Mouse (Mus musculus) olfactory bulb, adult 2 months (tissue): ENCODE measurements around the gene Crebl2. TPM values are rescaled to one million over a fixed set of nuclear protein-coding genes. Genes with fewer than 3 reads are reported as not detected.

Experiments
- H3K27ac ChIP-seq: fragments of 200-500 bp; 2 replicates; pipeline ENCODE4 v1.5.1; 2012; ENCODE audit warnings: low read depth, low read length; ENCODE audit not compliant: insufficient read depth
- H3K4me1 ChIP-seq: fragments of 200-500 bp; 2 replicates; pipeline ENCODE4 v1.6.1; 2012; ENCODE audit warnings: low read length; ENCODE audit not compliant: control insufficient read depth, insufficient read depth
- H3K4me3 ChIP-seq: fragments of 200-500 bp; 2 replicates; pipeline ENCODE4 v1.5.1; 2012; ENCODE audit warnings: mild to moderate bottlenecking, low read depth, low read length, moderate library complexity; ENCODE audit not compliant: insufficient read depth
- CTCF ChIP-seq: fragments of 200-500 bp; IDR thresholded peaks from 2 replicates; pipeline ENCODE4 v1.5.1; 2012; ENCODE audit warnings: low read depth, mild to moderate bottlenecking, low read length, moderate library complexity; ENCODE audit not compliant: insufficient read depth
- POLR2A ChIP-seq: fragments of 200-500 bp; IDR thresholded peaks from 2 replicates; pipeline ENCODE4 v1.6.1; 2012; ENCODE audit warnings: mild to moderate bottlenecking, low read depth, low read length, moderate library complexity; ENCODE audit not compliant: insufficient read depth
- WGBS: fragments of 180-500 bp; shearing (Covaris S2); methylation state at CpG from one replicate; pipeline ENCODE4 v1.1.7; 2018; 5-methylcytosine and 5-hydroxymethylcytosine counted together
- polyA plus RNA-seq: library from polyadenylated mRNA; stranded (reverse); fragments of >200 nt; gene quantifications from 2 replicates; pipeline ENCODE4 v1.2.4, GENCODE M21; 2012; ENCODE audit warnings: low replicate concordance; ENCODE audit not compliant: missing spikeins, insufficient read depth, insufficient read length

The Crebl2 gene
- polyA plus RNA-seq, 1 experiment: not detected

DNA sequence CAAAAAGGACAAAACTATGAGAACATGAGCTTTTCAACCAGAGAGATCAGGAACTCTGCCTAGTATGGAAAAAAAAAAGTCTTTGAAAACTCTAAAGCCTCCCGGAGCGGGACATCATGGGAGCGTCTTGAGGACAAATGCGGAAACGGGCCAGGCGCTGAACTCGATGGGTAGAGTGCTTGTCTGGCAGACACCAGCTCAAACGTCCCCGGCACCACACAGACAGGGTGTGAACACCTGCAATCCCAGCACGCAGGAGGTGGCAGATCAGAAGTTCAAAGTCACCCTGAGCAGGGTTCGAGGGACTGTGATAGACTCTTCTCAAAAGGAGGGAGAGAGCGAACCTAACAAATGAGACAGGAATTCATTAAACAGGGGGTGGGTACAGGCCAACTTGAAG, 31.4 kb downstream of the Crebl2 start:
- Histone ChIP-seq H3K27ac (no peak overlapping the region), H3K4me1 (peaks cover 6% of the 10 kb centered on the region), H3K4me3 (no peak overlapping the region)
- no peak for TF ChIP-seq CTCF
- no peak for TF ChIP-seq POLR2A
- WGBS: 90% methylated on average over 12 of the region's 12 CpGs

DNA sequence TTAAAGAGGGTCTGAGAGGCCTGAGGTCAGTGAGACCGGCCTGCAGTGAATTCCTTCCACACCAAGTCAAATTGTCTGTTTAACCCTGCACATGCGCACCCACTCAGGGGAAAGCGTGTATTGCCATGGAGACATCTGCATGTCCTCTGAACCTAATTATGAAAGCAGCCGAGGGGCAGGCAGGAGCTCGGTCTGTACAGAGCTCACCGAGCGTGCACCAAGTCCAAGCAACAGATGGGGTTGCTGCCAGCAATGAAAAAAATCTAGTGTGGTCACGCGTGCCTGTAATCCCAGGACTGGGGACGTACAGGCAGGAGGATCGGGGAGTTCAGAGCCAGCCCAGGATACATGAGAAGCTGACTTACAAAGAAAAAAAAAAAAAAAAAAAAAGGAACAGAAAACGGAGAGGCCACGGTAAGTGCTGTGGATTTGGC, 32.7 kb downstream of the Crebl2 start:
- 10% methylated on average over 13 of the region's 13 CpGs for WGBS
- no peak for TF ChIP-seq CTCF
- no peak for TF ChIP-seq POLR2A
- peak overlapping the region; percentile 55; the same call in 1 of the 2 replicates for H3K27ac ChIP-seq
- H3K4me1 ChIP-seq: peaks cover 6% of the 10 kb centered on the region
- peak overlapping the region; percentile 23 for H3K4me3 ChIP-seq

DNA sequence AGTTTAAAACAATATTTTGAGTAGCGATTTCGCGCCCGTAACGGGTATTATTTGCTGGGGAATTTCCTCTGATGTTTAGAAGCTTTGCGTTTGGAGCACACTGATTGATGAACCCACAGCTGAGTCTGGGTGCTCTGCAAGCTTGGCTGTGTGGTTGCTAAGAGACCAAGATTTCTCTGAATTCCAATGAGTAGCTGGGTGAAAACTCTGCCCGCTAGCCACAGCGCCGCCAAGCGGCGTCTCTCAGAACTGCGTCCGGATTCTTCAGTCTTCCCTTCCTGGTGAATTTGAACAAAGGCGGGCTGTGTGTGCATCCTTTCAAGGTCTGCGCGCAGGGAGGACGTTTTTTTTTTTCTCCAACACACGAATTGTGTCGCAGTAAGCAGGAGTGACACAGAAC, 33.2 kb downstream of the Crebl2 start:
- Histone ChIP-seq H3K27ac (no peak overlapping the region), H3K4me3 (no peak overlapping the region), H3K4me1 (peaks cover 6% of the 10 kb centered on the region)
- TF ChIP-seq CTCF (peak; percentile 94), POLR2A (no peak)
- WGBS: under 1% methylated on average over 19 of the region's 19 CpGs

DNA sequence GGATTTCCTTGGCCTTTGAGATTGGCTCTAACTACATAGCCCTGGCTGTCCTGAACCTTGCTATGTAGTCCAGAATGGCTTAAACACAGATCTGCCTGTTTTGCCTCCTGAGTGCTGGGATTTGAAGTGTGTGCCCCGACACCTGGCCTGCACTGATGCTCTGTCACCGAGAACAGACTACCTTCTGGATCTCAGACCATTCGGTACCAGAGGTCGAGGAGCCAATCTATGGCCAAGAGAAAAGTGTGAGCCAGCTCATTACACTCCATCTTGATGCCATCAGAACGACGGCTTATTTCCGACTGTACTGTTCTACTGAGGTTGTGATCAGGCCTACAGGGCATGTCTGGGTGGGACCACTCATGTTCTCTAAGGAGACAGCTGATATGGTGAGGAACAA, 36.2 kb downstream of the Crebl2 start:
- 94% methylated on average over 7 of the region's 7 CpGs for WGBS
- Histone ChIP-seq H3K4me3 (no peak overlapping the region), H3K27ac (no peak overlapping the region), H3K4me1 (peaks cover 6% of the 10 kb centered on the region)
- TF ChIP-seq CTCF: no peak
- no peak for TF ChIP-seq POLR2A

DNA sequence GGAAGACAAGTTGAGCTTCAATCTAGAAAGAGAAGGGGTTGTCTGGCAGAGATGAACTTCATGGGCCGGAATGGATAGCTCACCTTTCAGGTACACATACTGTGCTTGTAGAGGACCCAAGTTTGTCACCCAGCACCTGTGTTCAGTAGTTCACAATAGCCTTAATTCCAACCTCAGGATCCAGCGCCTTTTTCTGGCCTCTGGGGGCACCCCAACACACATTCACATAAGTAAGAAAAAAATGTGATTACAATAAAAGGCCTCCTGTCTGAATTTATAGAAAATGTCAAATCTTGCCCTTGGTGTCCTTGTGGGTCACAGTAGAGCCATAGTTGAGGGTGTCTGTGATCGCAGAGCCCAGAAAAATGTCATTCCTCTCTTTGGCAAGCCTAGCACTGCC, 37.4 kb downstream of the Crebl2 start:
- H3K4me3 ChIP-seq: no peak overlapping the region
- 86% methylated on average over 3 of the region's 3 CpGs for WGBS
- H3K4me1 ChIP-seq: peaks cover 4% of the 10 kb centered on the region
- H3K27ac ChIP-seq: no peak overlapping the region
- TF ChIP-seq CTCF (no peak), POLR2A (no peak)

DNA sequence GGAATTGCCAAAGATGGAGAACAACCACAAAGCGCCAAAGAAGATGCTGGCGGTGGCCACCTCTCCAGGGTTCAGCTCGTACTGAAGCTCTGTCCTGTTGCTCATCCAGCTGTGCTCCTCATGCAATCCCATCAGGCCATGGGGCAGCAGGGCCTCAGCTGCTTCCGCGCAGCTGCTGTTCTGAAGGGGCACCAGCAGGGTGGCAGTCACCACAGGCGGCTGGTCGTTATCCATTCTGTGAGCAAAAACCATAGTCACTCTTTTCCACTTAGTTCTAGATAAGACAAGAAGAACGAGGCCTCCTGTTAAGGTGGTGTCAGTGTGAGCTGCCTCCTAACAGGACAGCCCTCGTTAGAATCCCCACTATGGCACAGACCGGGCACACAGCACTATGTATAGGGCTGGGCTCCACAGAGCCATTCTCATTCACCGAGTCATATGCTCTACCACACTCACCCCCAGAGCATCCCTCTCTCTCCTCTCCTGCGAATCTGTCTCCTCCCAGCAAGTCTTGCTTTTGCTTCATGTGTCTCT, 40.3 kb downstream of the Crebl2 start:
- WGBS: 77% methylated on average over 12 of the region's 12 CpGs
- TF ChIP-seq CTCF: no peak
- no peak for TF ChIP-seq POLR2A
- no peak overlapping the region for H3K4me3 ChIP-seq
- H3K4me1 ChIP-seq: no peaks in the 10 kb centered on the region
- no peak overlapping the region for H3K27ac ChIP-seq

DNA sequence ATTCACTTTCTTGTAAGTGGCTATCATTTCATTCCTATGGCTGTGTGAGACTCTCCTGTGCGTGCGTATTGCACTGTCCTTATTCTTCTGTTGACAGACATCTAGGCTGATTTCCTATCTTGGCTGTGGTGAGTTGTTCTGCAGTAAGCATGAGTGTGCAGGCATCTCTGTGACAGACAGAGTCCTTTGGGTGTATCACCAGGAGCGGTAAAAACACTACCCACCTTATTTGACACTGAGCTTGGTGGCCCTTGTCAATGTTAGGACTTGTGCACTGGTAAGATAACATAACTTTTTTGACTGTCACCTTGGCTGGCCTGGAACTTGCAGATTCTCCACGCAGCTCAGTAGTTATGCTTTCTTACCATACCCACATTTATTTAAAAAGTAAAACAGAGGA, 40.9 kb downstream of the Crebl2 start:
- H3K4me3 ChIP-seq: no peak overlapping the region
- no peak for TF ChIP-seq CTCF
- no peak for TF ChIP-seq POLR2A
- 91% methylated on average over 4 of the region's 4 CpGs for WGBS
- no peaks in the 10 kb centered on the region for H3K4me1 ChIP-seq
- no peak overlapping the region for H3K27ac ChIP-seq

DNA sequence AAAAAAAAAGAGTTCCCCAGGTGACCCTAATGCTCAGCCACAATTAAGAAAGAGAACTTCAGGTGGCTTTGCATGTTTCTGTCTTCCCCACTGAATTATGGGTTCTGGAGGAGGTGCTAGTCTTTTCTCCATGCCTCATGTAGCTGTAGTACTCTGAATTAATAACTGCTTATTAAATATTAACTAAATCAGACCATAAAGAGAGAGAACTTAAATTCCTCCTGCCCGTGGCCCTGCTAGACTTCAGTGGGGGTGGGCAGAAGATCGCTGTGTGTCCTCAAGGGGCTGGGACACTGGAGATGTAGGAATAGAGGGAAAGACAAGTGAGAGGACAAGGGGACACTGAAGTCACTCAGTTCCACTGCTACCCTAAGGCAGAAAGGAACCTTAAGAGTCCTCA, 42.3 kb downstream of the Crebl2 start:
- H3K4me3 ChIP-seq: no peak overlapping the region
- no peaks in the 10 kb centered on the region for H3K4me1 ChIP-seq
- TF ChIP-seq POLR2A (no peak), CTCF (no peak)
- H3K27ac ChIP-seq: no peak overlapping the region
- WGBS: 81% methylated on average over 2 of the region's 2 CpGs

DNA sequence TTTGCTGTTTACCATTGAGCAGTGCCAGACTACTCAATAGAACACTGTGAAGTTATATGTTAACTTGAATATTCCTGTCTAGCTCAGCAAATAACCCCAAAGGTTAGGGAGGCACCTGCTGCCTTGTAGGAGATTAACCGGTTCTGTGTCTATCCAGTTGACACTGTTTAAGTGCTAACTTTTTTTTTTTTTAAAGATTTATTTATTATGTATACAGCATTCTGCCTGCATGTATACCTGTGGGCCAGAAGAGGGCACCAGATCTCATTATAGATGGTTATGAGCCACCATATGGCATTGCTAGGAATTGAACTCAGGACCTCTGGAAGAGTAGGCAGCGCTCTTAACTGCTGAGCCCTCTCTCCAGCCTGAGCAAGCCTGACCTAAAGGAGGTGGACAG, 43.1 kb downstream of the Crebl2 start:
- WGBS: 82% methylated on average over 2 of the region's 2 CpGs
- Histone ChIP-seq H3K4me3 (no peak overlapping the region), H3K4me1 (no peaks in the 10 kb centered on the region), H3K27ac (no peak overlapping the region)
- TF ChIP-seq CTCF: no peak
- TF ChIP-seq POLR2A: no peak

DNA sequence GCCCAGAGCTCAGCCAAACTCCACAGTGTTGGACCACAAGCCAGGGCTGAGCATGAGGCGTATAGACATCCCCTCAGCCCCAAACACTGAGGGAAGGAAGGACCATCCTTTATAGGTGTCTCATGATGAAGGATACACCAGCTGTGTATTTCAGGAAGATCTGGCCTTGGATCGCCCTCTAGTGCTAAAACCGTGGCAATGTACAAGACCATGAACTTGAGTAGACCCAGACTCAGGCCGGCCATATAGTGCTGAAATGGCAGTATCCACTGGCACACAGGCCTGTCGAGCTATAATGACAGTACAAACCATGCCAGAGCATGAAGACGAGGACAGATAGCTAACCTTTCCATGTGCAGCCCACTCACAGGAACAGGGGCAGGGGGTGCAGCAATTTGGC, 46.8 kb downstream of the Crebl2 start:
- H3K27ac ChIP-seq: no peak overlapping the region
- no peak overlapping the region for H3K4me3 ChIP-seq
- WGBS: 74% methylated on average over 6 of the region's 6 CpGs
- TF ChIP-seq POLR2A: no peak
- TF ChIP-seq CTCF: no peak
- H3K4me1 ChIP-seq: peaks cover 10% of the 10 kb centered on the region
